Mouse (Mus musculus) Patski (cell line): Measurements from ENCODE around the gene Vegfd. TPM values are rescaled to one million over a fixed set of nuclear protein-coding genes. Genes with fewer than 3 reads are reported as not detected.
A peak's percentile ranks its signal among the peaks of the same experiment; 100 is the strongest.

Source experiments
- ATAC-seq: fragments of 100-300 bp; one replicate; pipeline ENCODE4 v1.8.0; 2021
- CTCF ChIA-PET: fragments of 350-600 bp; sonication (Branson Sonifier 250); formaldehyde crosslinking; loops from one replicate; lab custom pipeline; 2022; ENCODE audit warnings: inconsistent platforms; lab: Charles Lee
- POLR2A ChIA-PET: fragments of 350-600 bp; sonication (Branson Sonifier 250); formaldehyde crosslinking; loops from one replicate; lab custom pipeline; 2022; ENCODE audit warnings: antibody characterized with exemption, inconsistent platforms; lab: Charles Lee
- DNase-seq: peaks from one replicate; pipeline ENCODE4 v3.0.0-alpha.2; 2011; ENCODE audit warnings: low read depth, low spot score
- H3K27me3 ChIP-seq: fragments of 371-371 bp; one replicate; pipeline ENCODE4 v1.5.1; 2021
- CTCF ChIP-seq: fragments of 100-300 bp; IDR thresholded peaks from one replicate; pipeline ENCODE4 v1.5.1; 2021
- in situ Hi-C: fragments of 300-500 bp; cut with MboI; formaldehyde crosslinking; loops from 3 replicates; pipeline ENCODE4 v1.11.1; 2018; ENCODE audit warnings: low pct_unique_long_range_greater_than_20kb, mixed read lengths
- polyA plus RNA-seq: library from polyadenylated mRNA; unstranded; gene quantifications from one replicate; pipeline ENCODE4 v1.2.3, GENCODE M21; 2021

Vegfd gene
- polyA plus RNA-seq, 1 experiment from 2014 or later = 0.12 TPM

DNA sequence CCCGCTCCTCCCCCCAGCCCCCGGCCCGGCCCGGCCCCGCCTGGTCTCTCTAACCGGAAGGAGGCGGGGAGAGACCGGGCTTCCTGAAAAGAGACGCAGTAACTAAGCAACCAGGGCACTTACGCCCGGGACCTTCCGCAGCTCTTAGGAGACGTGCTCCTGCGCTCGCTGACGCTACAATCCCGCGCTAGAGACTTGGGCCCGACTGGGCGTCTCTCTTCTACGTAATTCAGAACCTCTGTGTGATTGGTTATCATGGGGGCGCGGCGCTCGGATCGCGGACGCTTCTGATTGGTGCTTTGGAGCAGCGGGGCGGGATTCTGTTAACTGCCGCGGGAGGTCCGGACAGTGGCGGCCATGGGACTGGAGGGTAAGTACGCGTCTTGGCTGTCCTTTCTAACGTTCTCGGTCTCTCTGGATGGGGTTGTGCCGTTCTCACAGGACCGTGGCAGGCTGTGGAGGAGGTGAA is 46.3 kb downstream of the Vegfd start, which contains the start of gene Piga:
Piga (plus strand) TSS at position 317 of the 469 bp plus-strand sequence.
- ATAC-seq (peak; percentile 97), DNase-seq (peak; percentile 62)
- ChIA-PET CTCF (interaction anchor here (0.6 kb wide), 1 partner anchor 1455 kb away, joined by 4 read pairs; the partner anchor contains the start of gene S100g), POLR2A (no interaction called here)
- TF ChIP-seq CTCF = no peak
- peaks cover 8% of the 10 kb centered on the region for H3K27me3 ChIP-seq
- in situ Hi-C loops = no loop called here

GRCm38 (mm10) chrX:164419955-164420354 is 46.8 kb downstream of the Vegfd start:
- in situ Hi-C loops = no loop called here
- TF ChIP-seq CTCF = no peak
- DNase-seq = no peak
- peak; percentile 36 for ATAC-seq
- ChIA-PET CTCF (interaction anchor here (0.6 kb wide), 1 partner anchor 1455 kb away, joined by 4 read pairs; the partner anchor contains the start of gene S100g), POLR2A (no interaction called here)
- peaks cover 8% of the 10 kb centered on the region for H3K27me3 ChIP-seq

DNA sequence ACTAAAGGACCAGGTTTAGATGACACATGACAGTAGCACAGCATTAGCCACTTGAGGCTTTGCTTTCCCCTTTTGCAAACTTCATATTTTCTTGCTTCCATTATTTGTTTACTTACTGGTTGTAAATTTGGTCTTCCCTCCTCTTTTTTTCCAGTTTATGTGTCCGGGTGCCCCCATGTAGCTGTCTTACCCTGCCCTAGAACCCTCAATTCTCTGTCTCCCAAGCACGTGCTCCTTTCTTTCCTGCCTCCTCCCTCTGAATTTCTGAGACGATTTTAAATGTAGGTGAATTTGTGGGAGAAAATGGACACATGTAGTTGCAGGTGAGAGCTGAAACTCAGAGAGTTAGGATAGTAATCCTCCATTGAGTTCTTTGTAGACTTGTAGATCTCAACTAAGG is 47.3 kb downstream of the Vegfd start:
- POLR2A ChIA-PET = no interaction called here
- H3K27me3 ChIP-seq = peaks cover 8% of the 10 kb centered on the region
- DNase-seq = no peak
- in situ Hi-C loops = no loop called here
- ATAC-seq = no peak
- TF ChIP-seq CTCF = no peak
- CTCF ChIA-PET = no interaction called here

DNA sequence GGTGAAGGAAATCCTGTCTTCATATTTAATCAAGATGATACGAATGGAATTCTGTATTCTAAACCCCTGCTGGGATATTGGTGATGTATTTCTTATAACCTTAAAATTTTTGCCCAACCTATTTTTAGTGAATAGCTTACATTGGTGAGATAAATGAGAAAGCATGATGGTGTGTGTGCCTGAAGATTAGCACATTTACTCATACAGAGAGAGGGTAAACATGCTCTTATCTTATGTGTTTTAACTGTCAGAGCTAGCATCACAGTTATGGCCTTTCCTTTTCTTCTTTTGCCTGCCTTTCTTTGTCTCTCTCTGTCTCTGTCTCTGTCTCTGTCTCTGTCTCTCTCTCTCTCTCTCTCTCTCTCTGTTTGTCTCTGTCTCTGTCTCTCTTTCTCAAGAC is 51.6 kb downstream of the Vegfd start:
- DNase-seq = no peak
- no peak for TF ChIP-seq CTCF
- no peak for ATAC-seq
- CTCF ChIA-PET = interaction anchor here (1.1 kb wide), 1 partner anchor 9 kb away, joined by 3 read pairs; no protein-coding TSS in a partner anchor
- POLR2A ChIA-PET = no interaction called here
- in situ Hi-C loops = loop anchor here (25.0 kb wide), 1 partner anchor 1513 kb away; the partner anchor contains the start of gene Ctps2
- H3K27me3 ChIP-seq = peaks cover 8% of the 10 kb centered on the region

GRCm38 (mm10) chrX:164427295-164427694 is 54.1 kb downstream of the Vegfd start:
- in situ Hi-C loops = loop anchor here (25.0 kb wide), 1 partner anchor 1515 kb away; the partner anchor contains the start of gene Ctps2
- TF ChIP-seq CTCF = no peak
- ChIA-PET POLR2A (no interaction called here), CTCF (interaction anchor here (1.4 kb wide), 1 partner anchor 287 kb away, joined by 3 read pairs; no protein-coding TSS in a partner anchor)
- H3K27me3 ChIP-seq = peaks cover 8% of the 10 kb centered on the region
- ATAC-seq (no peak), DNase-seq (no peak)

GRCm38 (mm10) chrX:164428224-164428623 is 55.0 kb downstream of the Vegfd start:
- ATAC-seq = no peak
- CTCF ChIA-PET = interaction anchor here (1.2 kb wide), 1 partner anchor 11 kb away, joined by 3 read pairs; no protein-coding TSS in a partner anchor
- no peak for DNase-seq
- in situ Hi-C loops = loop anchor here (25.0 kb wide), 1 partner anchor 1516 kb away; the partner anchor contains the start of gene Ctps2
- TF ChIP-seq CTCF = no peak
- POLR2A ChIA-PET = interaction anchor here (0.6 kb wide), 1 partner anchor 17 kb away, joined by 3 read pairs; no protein-coding TSS in a partner anchor
- H3K27me3 ChIP-seq = peaks cover 8% of the 10 kb centered on the region

DNA sequence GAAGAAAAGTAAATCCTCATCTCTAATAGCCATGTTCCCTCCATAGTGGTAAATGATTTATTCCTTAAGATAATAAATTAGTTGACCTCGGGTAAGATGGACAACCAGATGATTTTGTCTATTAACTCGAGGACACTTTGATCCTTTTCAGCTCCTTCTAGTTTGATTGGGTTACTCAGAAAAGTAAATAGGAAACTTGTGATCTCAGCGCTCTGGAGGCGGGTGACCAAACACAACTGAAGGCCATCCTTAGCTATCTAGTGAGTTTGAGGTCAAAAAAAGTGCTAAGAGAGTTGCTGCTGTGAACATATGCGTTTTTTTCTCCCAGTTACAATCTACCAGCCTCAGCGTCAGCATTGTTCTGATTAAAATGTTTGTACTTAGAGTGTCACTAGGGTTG is 57.4 kb downstream of the Vegfd start:
- in situ Hi-C loops = loop anchor here (25.0 kb wide), 1 partner anchor 1518 kb away; the partner anchor contains the start of gene Ctps2

DNA sequence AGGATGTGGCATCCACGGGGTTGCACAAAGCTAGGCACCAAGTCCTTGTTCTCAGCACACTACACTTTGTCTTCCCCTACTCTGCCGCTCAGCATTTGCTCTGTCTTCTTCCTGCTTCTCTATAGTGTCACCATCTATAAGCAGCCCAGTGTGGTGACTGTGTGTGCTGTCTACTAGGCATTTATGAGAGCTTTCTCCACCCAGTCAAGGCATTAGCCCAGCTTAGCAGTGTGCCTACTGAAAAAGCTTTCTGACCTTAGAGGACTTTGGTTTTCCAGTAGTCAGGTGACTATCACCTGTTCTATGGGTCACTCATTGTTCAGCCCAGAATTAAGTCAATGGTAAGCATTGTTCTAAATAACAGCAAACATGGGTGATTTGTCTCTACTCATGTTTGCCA is 58.0 kb downstream of the Vegfd start:
- no peak for TF ChIP-seq CTCF
- DNase-seq = no peak
- in situ Hi-C loops = loop anchor here (25.0 kb wide), 1 partner anchor 1519 kb away; the partner anchor contains the start of gene Ctps2
- ATAC-seq = no peak
- ChIA-PET CTCF (interaction anchor here (1.1 kb wide), 1 partner anchor 9 kb away, joined by 3 read pairs; no protein-coding TSS in a partner anchor), POLR2A (no interaction called here)
- peaks cover 4% of the 10 kb centered on the region for H3K27me3 ChIP-seq

More for the DNA sequence above, 57.4 kb downstream of the Vegfd start:
- peaks cover 4% of the 10 kb centered on the region for H3K27me3 ChIP-seq
- TF ChIP-seq CTCF = no peak
- POLR2A ChIA-PET = no interaction called here
- DNase-seq (no peak), ATAC-seq (no peak)
- CTCF ChIA-PET = interaction anchor here (1.1 to 1.5 kb wide), 2 partner anchors 9 to 24 kb away, joined by 3 to 4 read pairs; no protein-coding TSS in a partner anchor

- in situ Hi-C loops = loop anchor here (25.0 kb wide), 1 partner anchor 1519 kb away; the partner anchor contains the start of gene Ctps2
- POLR2A ChIA-PET = no interaction called here
- TF ChIP-seq CTCF = no peak
- ATAC-seq (no peak), DNase-seq (no peak)
- CTCF ChIA-PET = no interaction called here
- peaks cover 4% of the 10 kb centered on the region for H3K27me3 ChIP-seq
These were observed 58.4 kb downstream of the Vegfd start for GRCm38 (mm10) chrX:164431541-164431940.

GRCm38 (mm10) chrX:164432682-164433081 is 59.5 kb downstream of the Vegfd start:
- peaks cover 10% of the 10 kb centered on the region for H3K27me3 ChIP-seq
- DNase-seq (no peak), ATAC-seq (no peak)
- CTCF ChIA-PET = no interaction called here
- no peak for TF ChIP-seq CTCF
- in situ Hi-C loops = loop anchor here (25.0 kb wide), 1 partner anchor 1520 kb away; the partner anchor contains the start of gene Ctps2
- POLR2A ChIA-PET = no interaction called here

DNA sequence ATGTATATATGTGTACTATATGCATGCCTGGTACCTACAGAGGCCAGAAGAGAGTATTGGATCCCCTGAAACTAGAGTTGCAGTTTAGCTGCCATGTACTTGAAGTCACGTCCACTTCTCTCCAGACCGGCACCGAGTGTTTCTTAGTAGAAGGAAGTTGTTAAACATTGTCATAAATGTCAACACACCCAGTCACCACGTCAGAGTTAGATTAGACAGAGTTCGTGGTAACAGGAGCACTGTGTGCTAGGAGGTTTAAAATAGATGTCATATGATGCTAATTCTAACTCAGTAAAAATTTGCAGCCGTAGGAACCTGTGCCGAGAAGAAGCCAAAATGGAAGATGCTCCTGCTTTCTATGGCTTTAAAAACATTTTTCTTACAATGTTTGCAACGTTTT is 63.5 kb downstream of the Vegfd start, which contains the start of gene Asb11:
Asb11 (plus strand) TSS at position 286 of the 400 bp plus-strand sequence.
- DNase-seq (no peak), ATAC-seq (no peak)
- ChIA-PET POLR2A (no interaction called here), CTCF (no interaction called here)
- in situ Hi-C loops = loop anchor here (25.0 kb wide), 1 partner anchor 1524 kb away; the partner anchor contains the start of gene Ctps2
- H3K27me3 ChIP-seq = peaks cover 23% of the 10 kb centered on the region
- no peak for TF ChIP-seq CTCF
